In genomic region chr10:80146568-80147011, GRCm38 (mm10) we compare ENCODE assay signal across 9 mouse cellular contexts. TPM values are rescaled to one million over a fixed set of nuclear protein-coding genes. Genes with fewer than 3 reads are reported as not detected.
DNase-seq lines count a peak whose midpoint lies in the region; ATAC-seq and TF ChIP-seq lines count a peak whose summit lies in the region.
"Had no signal": no experiment of that assay in that cellular context is flagged by ENCODE, and none has a peak within 500 bp of the region (broad histone marks: within the 10 kb centered on the region; RNA-seq: fewer than 3 reads in every experiment).

No protein-coding gene starts in this region.

- no peak for TF ChIP-seq CTCF in C2C12 (IDR thresholded peaks at IDR 0.05; ENCODE audit: control insufficient read depth, insufficient read depth, insufficient read length)

- peak overlapping the region; percentile 95 for H3K4me3 ChIP-seq in forebrain, embryonic 10.5 days
- H3K4me3 ChIP-seq in forebrain, embryonic 14.5 days (ENCODE audit: low read depth, low read length), result no peak overlapping the region
- H3K4me3 ChIP-seq in C2C12 (ENCODE audit: insufficient read depth, poor library complexity, severe bottlenecking), result no peak overlapping the region
- no peak overlapping the region for H3K4me3 ChIP-seq in heart, embryonic 12.5 days

- H3K4me2 ChIP-seq in forebrain, embryonic 14.5 days (ENCODE audit: low read length), result no peak overlapping the region
- H3K4me2 ChIP-seq in heart, embryonic 12.5 days, result peak overlapping the region; percentile 87; the same call in 1 of the 2 replicates

- no peak overlapping the region for H3K9ac ChIP-seq in forebrain, embryonic 14.5 days (ENCODE audit: low read length)
- H3K9ac ChIP-seq in heart, embryonic 12.5 days, result peak overlapping the region; percentile 90

- H3K36me3 ChIP-seq in forebrain, embryonic 10.5 days (replicated peaks), result peaks cover 61% of the 10 kb centered on the region
- H3K36me3 ChIP-seq in forebrain, embryonic 14.5 days (ENCODE audit: control insufficient read depth, insufficient read depth, low read length), result peaks cover 44% of the 10 kb centered on the region
- H3K36me3 ChIP-seq in C2C12 (ENCODE audit: control insufficient read depth, insufficient read depth), result peaks cover 54% of the 10 kb centered on the region
- peaks cover 53% of the 10 kb centered on the region for H3K36me3 ChIP-seq in heart, embryonic 12.5 days

- H3K27ac ChIP-seq in forebrain, embryonic 10.5 days, result peak overlapping the region; percentile 99
- no peak overlapping the region for H3K27ac ChIP-seq in forebrain, embryonic 14.5 days (ENCODE audit: low read depth, low read length)
- peak overlapping the region; percentile 98 for H3K27ac ChIP-seq in heart, embryonic 12.5 days (ENCODE audit: poor library complexity, severe bottlenecking)

- no peak for ATAC-seq in forebrain, embryonic 14.5 days
- no peak for ATAC-seq in heart, embryonic 12.5 days (ENCODE audit: insufficient number of reproducible peaks, low FRiP score)
- ATAC-seq: Patski had no signal

- peaks cover 77% of the 10 kb centered on the region for H3K4me1 ChIP-seq in forebrain, embryonic 10.5 days
- H3K4me1 ChIP-seq in forebrain, embryonic 14.5 days (ENCODE audit: control insufficient read depth, insufficient read depth, low read length), result peaks cover 6% of the 10 kb centered on the region
- H3K4me1 ChIP-seq in heart, embryonic 12.5 days (replicated peaks), result peaks cover 51% of the 10 kb centered on the region

- H3K79me3 ChIP-seq in C2C12 (ENCODE audit: low read depth), result peaks cover 53% of the 10 kb centered on the region

- H3ac ChIP-seq in C2C12 (ENCODE audit: control insufficient read depth, insufficient read length, low read depth), result peak overlapping the region; percentile 36

- no peaks in the 10 kb centered on the region for H3K27me3 ChIP-seq in forebrain, embryonic 10.5 days (ENCODE audit: poor library complexity, severe bottlenecking)
- H3K27me3 ChIP-seq in forebrain, embryonic 14.5 days (replicated peaks; ENCODE audit: control insufficient read depth, insufficient read depth, low read length), result no peaks in the 10 kb centered on the region
- no peaks in the 10 kb centered on the region for H3K27me3 ChIP-seq in C2C12 (ENCODE audit: control insufficient read depth, insufficient read depth, insufficient read length)
- no peaks in the 10 kb centered on the region for H3K27me3 ChIP-seq in heart, embryonic 12.5 days (replicated peaks)
- H3K27me3 ChIP-seq: Patski had no signal

- WGBS in forebrain, embryonic 10.5 days, result 72% methylated on average over 4 of the region's 4 CpGs
- WGBS in forebrain, embryonic 14.5 days, result 87% methylated on average over 4 of the region's 4 CpGs
- 52% methylated on average over 4 of the region's 4 CpGs for WGBS in heart, embryonic 12.5 days

- H3K9me3 ChIP-seq in forebrain, embryonic 10.5 days, result no peaks in the 10 kb centered on the region
- no peaks in the 10 kb centered on the region for H3K9me3 ChIP-seq in forebrain, embryonic 14.5 days (replicated peaks; ENCODE audit: control insufficient read depth, low read length)
- H3K9me3 ChIP-seq in heart, embryonic 12.5 days (replicated peaks), result no peaks in the 10 kb centered on the region

- no peak for DNase-seq in forebrain, embryonic 10.5 days (ENCODE audit: extremely low spot score, low spot score)
- no peak for DNase-seq in forebrain, embryonic 14.5 days (ENCODE audit: low spot score)
- DNase-seq in kidney, postnatal 10 days, result peak; percentile 58
- peak; percentile 68 for DNase-seq in testis, postnatal 14 days (ENCODE audit: low spot score)
- DNase-seq in cerebellum, postnatal 10 days, result no peak
- DNase-seq in adrenal gland, postnatal 4 days (ENCODE audit: low spot score in 2 of 2), result no peak

- H3K79me2 ChIP-seq in C2C12 (ENCODE audit: control insufficient read depth, insufficient read depth), result peaks cover 81% of the 10 kb centered on the region

TF ChIP-seq in C2C12, 6 proteins besides CTCF, POLR2A, EP300 and RAD21:
- TF ChIP-seq CEBPB (IDR thresholded peaks at IDR 0.05; ENCODE audit: low read depth) (no peak), MAX (IDR thresholded peaks at IDR 0.05) (no peak)

RNA-seq across cellular contexts. Expression of gene Midn, which starts 1.5 kb away (rescaled TPM):
- 19.1 and 19.8 TPM in 2 replicates for polyA plus RNA-seq in forebrain, embryonic 10.5 days (2016; fragmentation: Nextera tagmentation; extraction: Ambion mirVana)
- polyA plus RNA-seq in forebrain, embryonic 14.5 days (2014; fragmentation: Nextera tagmentation; extraction: Ambion mirVana), result 67.0 and 73.6 TPM in 2 replicates
- 77.5 TPM for polyA plus RNA-seq in C2C12 (2012; fragmentation: generic; extraction: Trizol)
- 25.9 and 28.9 TPM in 2 replicates for polyA plus RNA-seq in heart, embryonic 12.5 days (2016; fragmentation: Nextera tagmentation; extraction: Ambion mirVana)
- total RNA-seq in adrenal gland, postnatal 4 days (2021), result 100 to 1,000 TPM; 113 to 124 TPM

RNA-seq across cellular contexts. Expression of gene Cbarp, which starts 6.0 kb away (rescaled TPM):
- polyA plus RNA-seq in forebrain, embryonic 10.5 days (2016; fragmentation: Nextera tagmentation; extraction: Ambion mirVana), result 6.8 and 7.3 TPM in 2 replicates
- polyA plus RNA-seq in forebrain, embryonic 14.5 days (2014; fragmentation: Nextera tagmentation; extraction: Ambion mirVana), result 41.0 and 42.4 TPM in 2 replicates
- 12.1 TPM for polyA plus RNA-seq in C2C12 (2012; fragmentation: generic; extraction: Trizol)
- polyA plus RNA-seq in heart, embryonic 12.5 days (2016; fragmentation: Nextera tagmentation; extraction: Ambion mirVana), result 1.7 and 3.6 TPM in 2 replicates
- total RNA-seq in adrenal gland, postnatal 4 days (2021), result 10 to 100 TPM; 49.1 to 72.7 TPM

RNA-seq across cellular contexts. Expression of gene Atp5d, which starts 8.2 kb away (rescaled TPM):
- 495 and 498 TPM in 2 replicates for polyA plus RNA-seq in forebrain, embryonic 10.5 days (2016; fragmentation: Nextera tagmentation; extraction: Ambion mirVana)
- polyA plus RNA-seq in forebrain, embryonic 14.5 days (2014; fragmentation: Nextera tagmentation; extraction: Ambion mirVana), result 412 and 467 TPM in 2 replicates
- 720 TPM for polyA plus RNA-seq in C2C12 (2012; fragmentation: generic; extraction: Trizol)
- polyA plus RNA-seq in heart, embryonic 12.5 days (2016; fragmentation: Nextera tagmentation; extraction: Ambion mirVana), result 827 and 861 TPM in 2 replicates
- 100 to 1,000 TPM; 401 to 425 TPM for total RNA-seq in adrenal gland, postnatal 4 days (2021)

RNA-seq across cellular contexts. Expression of gene Cirbp, which starts 19.2 kb away (rescaled TPM):
- 90.9 and 116 TPM in 2 replicates for polyA plus RNA-seq in forebrain, embryonic 10.5 days (2016; fragmentation: Nextera tagmentation; extraction: Ambion mirVana)
- 239 and 266 TPM in 2 replicates for polyA plus RNA-seq in forebrain, embryonic 14.5 days (2014; fragmentation: Nextera tagmentation; extraction: Ambion mirVana)
- polyA plus RNA-seq in C2C12 (2012; fragmentation: generic; extraction: Trizol), result 30.9 TPM
- 110 and 118 TPM in 2 replicates for polyA plus RNA-seq in heart, embryonic 12.5 days (2016; fragmentation: Nextera tagmentation; extraction: Ambion mirVana)
- 100 to 1,000 TPM; 296 to 322 TPM for total RNA-seq in adrenal gland, postnatal 4 days (2021)

RNA-seq across cellular contexts. Expression of gene 1600002K03Rik, which starts 26.2 kb away (rescaled TPM):
- 9.8 and 10.7 TPM in 2 replicates for polyA plus RNA-seq in forebrain, embryonic 10.5 days (2016; fragmentation: Nextera tagmentation; extraction: Ambion mirVana)
- polyA plus RNA-seq in forebrain, embryonic 14.5 days (2014; fragmentation: Nextera tagmentation; extraction: Ambion mirVana), result 7.2 and 9.0 TPM in 2 replicates
- polyA plus RNA-seq in C2C12 (2012; fragmentation: generic; extraction: Trizol), result 33.4 TPM
- polyA plus RNA-seq in heart, embryonic 12.5 days (2016; fragmentation: Nextera tagmentation; extraction: Ambion mirVana), result 10.4 and 11.7 TPM in 2 replicates
- 1 to 10 TPM; 7.5 to 8.8 TPM for total RNA-seq in adrenal gland, postnatal 4 days (2021)

Comparison
In these comparisons a context has a peak if more than half of its experiments do, and no peak if none do; other contexts are left out.
1. DNase-seq: peak in kidney, postnatal 10 days (single experiment) and testis, postnatal 14 days (single experiment); none in forebrain, embryonic 10.5 days (single experiment), forebrain, embryonic 14.5 days (single experiment), cerebellum, postnatal 10 days (0 of 2) and adrenal gland, postnatal 4 days (0 of 2).